Mouse (Mus musculus): Measurements from ENCODE around the gene Ier5l. TPM values are rescaled to one million over a fixed set of nuclear protein-coding genes. Genes with fewer than 3 reads are reported as not detected.
A peak's percentile ranks its signal among the peaks of the same experiment; 100 is the strongest.

The Ier5l gene
- polyA plus RNA-seq (2015; fragmentation: Nextera tagmentation; extraction: Ambion mirVana), result 2.2 and 2.9 TPM in 2 replicates

DNA sequence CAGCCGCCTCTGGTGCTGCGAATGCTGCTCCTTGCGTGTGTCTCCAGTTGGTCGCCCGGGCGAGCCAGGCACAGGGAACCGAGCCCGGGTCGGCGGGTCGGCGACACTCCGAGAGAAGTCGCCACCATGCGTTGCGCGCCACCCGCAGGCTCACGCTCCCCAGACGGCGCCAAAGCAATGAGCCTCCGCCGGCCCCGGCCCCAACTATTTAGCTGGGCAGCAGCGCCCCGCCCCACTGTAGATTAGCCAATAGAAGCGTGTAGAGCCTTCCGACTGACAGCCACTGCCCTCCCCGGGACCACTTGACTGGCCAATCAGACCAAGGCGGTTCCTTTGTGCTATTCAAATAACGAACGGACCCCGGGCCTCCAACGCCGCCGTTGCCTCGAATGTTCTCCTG, at the start of gene Ier5l:
TSS of gene Ier5l (minus strand) at position 181 of the 400 bp plus-strand sequence.
- H3K36me3 ChIP-seq (ENCODE audit: insufficient read depth, low read length), result no peaks in the 10 kb centered on the region
- H3K27me3 ChIP-seq (ENCODE audit: insufficient read depth, low read length), result no peaks in the 10 kb centered on the region; the same call in 1 of the 2 replicates
- 0% methylated on average over 37 of the region's 37 CpGs for WGBS
- H3K27ac ChIP-seq (ENCODE audit: low read length), result peak within 1 kb of the TSS; percentile 100
- H3K4me2 ChIP-seq (replicated peaks; ENCODE audit: low read depth, low read length), result peak within 1 kb of the TSS; percentile 99
- H3K4me1 ChIP-seq (ENCODE audit: insufficient read depth, low read length), result peaks cover 33% of the 10 kb centered on the region
- H3K4me3 ChIP-seq (ENCODE audit: low read length), result peak within 1 kb of the TSS; percentile 98
- ATAC-seq (ENCODE audit: low FRiP score, low TSS enrichment), result peak; percentile 91
- peak within 1 kb of the TSS; percentile 100 for H3K9ac ChIP-seq (replicated peaks; ENCODE audit: low read length)
- H3K9me3 ChIP-seq (ENCODE audit: low read length), result no peaks in the 10 kb centered on the region

DNA sequence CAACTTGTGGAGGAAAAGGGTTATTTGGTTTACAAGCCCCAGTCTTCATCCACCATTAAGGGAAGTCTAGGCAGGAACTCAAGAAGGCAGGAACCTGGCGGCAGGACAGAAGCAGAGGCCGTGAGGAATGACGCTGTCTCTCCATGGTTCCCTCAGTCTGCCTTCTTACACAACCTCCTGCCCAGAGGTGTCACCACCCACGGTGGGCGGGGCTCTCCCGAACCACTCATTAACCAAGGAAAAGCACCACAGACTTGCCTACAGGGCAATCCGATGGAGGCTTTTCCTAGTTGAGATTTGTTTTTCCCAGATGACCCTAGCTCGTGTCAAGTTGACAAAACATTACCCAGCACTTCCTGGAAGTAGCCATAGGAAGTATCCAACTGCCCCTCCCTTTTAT, 49.7 kb upstream of the Ier5l start:
- 0 out of 2 replicates have a peak, but pooled peaks cover 4% of the 10 kb centered on the region for H3K4me1 ChIP-seq (ENCODE audit: insufficient read depth, low read length)
- H3K4me3 ChIP-seq (ENCODE audit: low read length), result no peak overlapping the region
- no peaks in the 10 kb centered on the region for H3K9me3 ChIP-seq (ENCODE audit: low read length)
- no peaks in the 10 kb centered on the region for H3K27me3 ChIP-seq (ENCODE audit: insufficient read depth, low read length)
- no peaks in the 10 kb centered on the region for H3K36me3 ChIP-seq (ENCODE audit: insufficient read depth, low read length)
- WGBS, result 65% methylated on average over 8 of the region's 8 CpGs
- no peak overlapping the region for H3K27ac ChIP-seq (ENCODE audit: low read length)
- no peak for ATAC-seq (ENCODE audit: low FRiP score, low TSS enrichment)
- no peak overlapping the region for H3K9ac ChIP-seq (replicated peaks; ENCODE audit: low read length)
- H3K4me2 ChIP-seq (replicated peaks; ENCODE audit: low read depth, low read length), result no peak overlapping the region

DNA sequence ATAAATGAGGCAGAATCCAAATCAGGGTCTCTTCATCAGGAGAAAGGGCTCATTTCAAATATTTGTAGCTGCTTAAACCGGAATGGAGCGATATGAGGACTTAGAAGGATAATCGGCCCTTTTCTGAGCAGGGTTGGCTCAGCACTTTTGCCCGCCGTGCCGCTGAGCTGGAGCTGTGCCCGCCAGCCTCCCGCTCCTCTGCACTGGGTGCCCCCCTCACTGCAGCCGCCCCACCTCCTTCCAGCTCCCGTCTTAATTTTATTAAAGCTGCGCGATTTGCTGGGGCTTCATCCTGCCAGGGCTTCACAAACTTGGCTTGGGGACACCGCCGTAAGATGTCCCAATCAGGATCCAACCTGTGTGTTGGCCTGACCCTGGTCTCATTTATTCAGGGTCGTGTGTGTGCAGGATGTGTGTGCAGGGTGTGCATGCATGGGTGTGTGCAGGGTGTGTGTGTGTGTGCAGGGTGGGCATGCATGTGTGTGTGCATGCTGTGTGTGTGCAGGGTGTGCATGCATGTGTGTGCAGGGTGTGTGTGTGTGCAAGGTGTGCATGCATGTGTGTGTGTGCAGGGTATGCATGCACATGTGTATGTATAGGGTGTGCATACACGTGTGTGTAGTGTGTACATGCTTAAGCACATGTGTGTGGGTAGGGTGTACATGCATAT, 36.8 kb upstream of the Ier5l start:
- 75% methylated on average over 16 of the region's 16 CpGs for WGBS

DNA sequence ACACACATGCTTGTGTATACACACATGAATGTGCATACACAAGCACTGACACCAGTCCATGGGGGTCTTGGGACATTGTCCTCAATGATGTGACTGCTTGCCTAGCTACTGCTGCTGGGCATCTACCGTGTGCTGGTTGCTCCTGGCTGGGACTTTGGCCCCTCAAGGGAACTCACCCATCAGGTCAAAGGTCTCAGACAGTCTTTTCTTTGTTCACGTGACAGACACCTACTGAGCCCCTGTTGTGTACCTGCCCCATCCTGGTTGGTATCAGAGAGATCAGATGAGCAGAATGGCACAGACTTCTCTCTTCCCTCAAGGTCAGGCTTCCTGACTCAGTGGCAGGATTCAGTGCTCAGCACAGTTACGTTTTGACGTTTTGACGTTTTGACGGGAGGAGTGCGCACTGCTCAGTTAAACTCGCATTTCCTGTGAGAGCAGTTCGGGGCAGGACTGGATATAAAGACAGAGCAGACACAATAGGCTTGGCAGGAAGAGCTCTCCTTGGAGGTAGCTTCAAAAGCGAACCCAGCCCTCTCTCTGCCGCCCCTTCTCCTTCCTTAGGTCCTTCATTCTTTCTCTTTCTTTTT, 33.2 kb upstream of the Ier5l start:
- Histone ChIP-seq H3K27ac (ENCODE audit: low read length) (no peak overlapping the region), H3K27me3 (ENCODE audit: insufficient read depth, low read length) (no peaks in the 10 kb centered on the region), H3K4me2 (replicated peaks; ENCODE audit: low read depth, low read length) (no peak overlapping the region), H3K9ac (replicated peaks; ENCODE audit: low read length) (no peak overlapping the region), H3K9me3 (ENCODE audit: low read length) (no peaks in the 10 kb centered on the region), H3K36me3 (ENCODE audit: insufficient read depth, low read length) (no peaks in the 10 kb centered on the region), H3K4me3 (ENCODE audit: low read length) (no peak overlapping the region), H3K4me1 (ENCODE audit: insufficient read depth, low read length) (peaks cover 9% of the 10 kb centered on the region)
- WGBS, result 55% methylated on average over 11 of the region's 11 CpGs
- ATAC-seq (ENCODE audit: low FRiP score, low TSS enrichment), result no peak

More for the DNA sequence above, 36.8 kb upstream of the Ier5l start:
- Histone ChIP-seq H3K9ac (replicated peaks; ENCODE audit: low read length) (no peak overlapping the region), H3K9me3 (ENCODE audit: low read length) (no peaks in the 10 kb centered on the region), H3K4me2 (replicated peaks; ENCODE audit: low read depth, low read length) (no peak overlapping the region), H3K4me3 (ENCODE audit: low read length) (no peak overlapping the region), H3K36me3 (ENCODE audit: insufficient read depth, low read length) (no peaks in the 10 kb centered on the region), H3K4me1 (ENCODE audit: insufficient read depth, low read length) (no peaks in the 10 kb centered on the region), H3K27ac (ENCODE audit: low read length) (no peak overlapping the region), H3K27me3 (ENCODE audit: insufficient read depth, low read length) (no peaks in the 10 kb centered on the region)
- peak; percentile 36; the same call in 1 of the 2 replicates for ATAC-seq (ENCODE audit: low FRiP score, low TSS enrichment)

DNA sequence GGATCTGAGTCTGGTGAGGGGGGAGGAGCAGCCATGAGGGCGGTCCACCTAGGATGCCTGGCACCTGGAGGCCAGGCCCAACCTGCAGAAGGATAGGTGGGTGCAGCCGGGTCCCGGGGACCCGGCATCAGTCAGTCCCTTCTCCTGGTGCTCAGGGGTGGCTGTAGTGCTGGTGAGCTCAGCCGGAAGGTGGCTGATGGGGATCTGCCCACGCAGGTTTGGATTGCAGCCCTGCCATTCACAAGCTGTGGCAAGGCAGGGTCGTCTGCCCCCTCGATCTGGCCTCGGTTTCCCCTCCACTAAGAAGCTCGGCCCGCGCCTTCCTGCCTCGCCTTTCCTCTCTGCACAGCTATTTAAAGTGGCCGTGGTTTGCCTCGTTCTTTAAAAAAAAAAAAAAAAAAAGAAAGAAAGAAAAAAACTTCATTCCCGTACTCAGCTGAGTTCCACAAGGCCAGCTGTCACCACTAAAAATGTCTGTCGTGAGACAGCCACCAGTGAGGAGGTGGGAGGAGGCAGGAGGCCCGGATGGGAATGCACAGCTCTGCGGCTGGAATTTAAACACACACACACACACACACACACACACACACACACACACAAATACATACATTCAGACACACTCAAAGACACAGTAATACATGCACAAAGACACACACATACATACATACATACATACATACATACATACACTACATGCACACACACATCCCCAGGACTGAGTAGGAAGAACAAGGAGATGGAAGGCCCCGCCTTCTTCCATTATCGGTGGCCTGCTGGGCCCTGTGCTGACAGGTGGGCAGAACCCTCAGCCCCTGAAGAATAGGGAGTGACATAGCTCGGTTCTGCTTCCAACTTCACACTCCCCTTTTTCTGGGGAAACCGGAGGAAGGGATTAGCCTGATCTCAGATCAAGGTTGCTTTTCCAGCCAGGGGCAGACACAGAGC, 29.9 kb upstream of the Ier5l start:
- H3K9ac ChIP-seq (replicated peaks; ENCODE audit: low read length), result peak overlapping the region; percentile 45
- H3K4me1 ChIP-seq (ENCODE audit: insufficient read depth, low read length), result peaks cover 9% of the 10 kb centered on the region
- 22% methylated on average over 23 of the region's 23 CpGs for WGBS
- no peaks in the 10 kb centered on the region for H3K9me3 ChIP-seq (ENCODE audit: low read length)
- H3K4me3 ChIP-seq (ENCODE audit: low read length), result no peak overlapping the region
- H3K27ac ChIP-seq (ENCODE audit: low read length), result peak overlapping the region; percentile 65
- H3K27me3 ChIP-seq (ENCODE audit: insufficient read depth, low read length), result no peaks in the 10 kb centered on the region
- peak; percentile 26; the same call in 1 of the 2 replicates for ATAC-seq (ENCODE audit: low FRiP score, low TSS enrichment)
- peak overlapping the region; percentile 26; the same call in 1 of the 2 replicates for H3K4me2 ChIP-seq (replicated peaks; ENCODE audit: low read depth, low read length)
- no peaks in the 10 kb centered on the region for H3K36me3 ChIP-seq (ENCODE audit: insufficient read depth, low read length)

DNA sequence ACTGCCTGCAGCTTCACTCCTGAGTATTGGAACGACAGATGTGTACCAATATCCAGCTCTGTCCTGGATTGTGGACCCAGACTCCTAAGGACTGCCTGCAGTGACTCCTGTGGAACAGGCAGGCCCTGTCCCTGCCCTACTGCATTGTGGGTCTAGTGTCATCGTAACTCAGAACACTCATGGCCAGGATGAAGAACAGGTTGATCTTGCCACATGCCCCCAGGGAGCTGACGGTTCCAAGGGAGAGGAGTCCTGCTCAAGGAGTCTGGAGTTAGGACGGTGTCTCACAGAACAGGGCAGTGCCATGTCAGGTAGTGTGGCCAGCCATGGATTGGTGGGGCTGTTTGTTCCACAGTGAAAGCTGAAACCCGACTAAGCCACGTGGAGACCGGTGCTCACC, 27.7 kb upstream of the Ier5l start:
- H3K4me2 ChIP-seq (replicated peaks; ENCODE audit: low read depth, low read length), result no peak overlapping the region
- peaks cover 9% of the 10 kb centered on the region for H3K4me1 ChIP-seq (ENCODE audit: insufficient read depth, low read length)
- H3K4me3 ChIP-seq (ENCODE audit: low read length), result no peak overlapping the region
- no peak overlapping the region for H3K9ac ChIP-seq (replicated peaks; ENCODE audit: low read length)
- H3K27me3 ChIP-seq (ENCODE audit: insufficient read depth, low read length), result no peaks in the 10 kb centered on the region
- ATAC-seq (ENCODE audit: low FRiP score, low TSS enrichment), result no peak
- WGBS, result 44% methylated on average over 7 of the region's 7 CpGs
- no peaks in the 10 kb centered on the region for H3K36me3 ChIP-seq (ENCODE audit: insufficient read depth, low read length)
- no peak overlapping the region for H3K27ac ChIP-seq (ENCODE audit: low read length)
- H3K9me3 ChIP-seq (ENCODE audit: low read length), result no peaks in the 10 kb centered on the region

DNA sequence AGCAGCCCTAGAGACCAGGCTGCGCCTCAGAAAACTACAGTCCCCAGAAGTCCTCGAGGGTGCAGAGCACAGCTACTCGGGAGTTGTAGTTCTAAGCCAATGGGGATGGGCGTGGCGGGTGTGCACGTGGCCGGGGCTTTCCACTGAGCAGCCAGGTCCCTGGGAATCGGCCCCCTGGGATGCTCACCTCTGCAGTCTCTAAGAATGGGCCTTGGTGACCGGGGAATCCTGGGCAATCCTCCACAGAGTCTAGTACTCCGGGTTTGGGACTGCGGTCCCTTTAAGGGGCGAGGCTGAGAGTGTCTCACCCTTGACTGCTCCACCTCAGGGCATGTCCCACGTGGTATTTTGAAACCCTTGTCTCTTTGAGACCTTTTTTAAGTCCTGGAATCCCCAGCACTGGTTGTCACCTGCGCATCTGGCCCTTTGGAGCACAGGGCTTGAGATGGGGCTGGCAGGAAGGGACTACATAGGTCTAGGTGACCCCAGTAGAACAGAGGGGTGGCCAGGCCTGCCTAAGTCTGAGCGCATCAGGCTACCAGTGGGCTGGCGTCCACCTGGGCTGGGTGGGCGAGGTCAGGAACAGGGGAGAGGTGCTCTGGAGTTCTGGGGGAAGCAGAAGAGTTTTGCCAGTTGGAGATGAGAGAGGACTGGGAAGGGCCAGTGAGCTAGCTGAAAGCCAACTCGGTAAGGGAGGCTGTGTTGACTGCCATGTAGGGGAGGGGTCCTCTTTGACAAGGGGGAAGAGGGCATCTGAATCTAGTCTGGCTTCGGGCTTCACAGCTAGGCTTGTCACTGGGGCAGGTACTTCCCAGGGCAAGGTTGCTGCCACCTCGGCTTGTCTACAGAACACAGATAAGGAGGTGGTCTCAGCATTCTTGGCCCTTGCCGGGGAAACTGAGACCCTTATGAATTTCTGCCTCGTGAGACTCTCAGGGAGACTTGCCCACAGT, 22.2 kb upstream of the Ier5l start:
- no peaks in the 10 kb centered on the region for H3K9me3 ChIP-seq (ENCODE audit: low read length)
- ATAC-seq (ENCODE audit: low FRiP score, low TSS enrichment), result peak; percentile 97
- no peaks in the 10 kb centered on the region for H3K36me3 ChIP-seq (ENCODE audit: insufficient read depth, low read length)
- peak overlapping the region; percentile 61 for H3K9ac ChIP-seq (replicated peaks; ENCODE audit: low read length)
- no peaks in the 10 kb centered on the region for H3K27me3 ChIP-seq (ENCODE audit: insufficient read depth, low read length)
- H3K4me1 ChIP-seq (ENCODE audit: insufficient read depth, low read length), result peaks cover 12% of the 10 kb centered on the region
- H3K27ac ChIP-seq (ENCODE audit: low read length), result peak overlapping the region; percentile 40; the same call in 1 of the 2 replicates
- WGBS, result 23% methylated on average over 22 of the region's 22 CpGs
- peak overlapping the region; percentile 38 for H3K4me3 ChIP-seq (ENCODE audit: low read length)
- H3K4me2 ChIP-seq (replicated peaks; ENCODE audit: low read depth, low read length), result peak overlapping the region; percentile 64

DNA sequence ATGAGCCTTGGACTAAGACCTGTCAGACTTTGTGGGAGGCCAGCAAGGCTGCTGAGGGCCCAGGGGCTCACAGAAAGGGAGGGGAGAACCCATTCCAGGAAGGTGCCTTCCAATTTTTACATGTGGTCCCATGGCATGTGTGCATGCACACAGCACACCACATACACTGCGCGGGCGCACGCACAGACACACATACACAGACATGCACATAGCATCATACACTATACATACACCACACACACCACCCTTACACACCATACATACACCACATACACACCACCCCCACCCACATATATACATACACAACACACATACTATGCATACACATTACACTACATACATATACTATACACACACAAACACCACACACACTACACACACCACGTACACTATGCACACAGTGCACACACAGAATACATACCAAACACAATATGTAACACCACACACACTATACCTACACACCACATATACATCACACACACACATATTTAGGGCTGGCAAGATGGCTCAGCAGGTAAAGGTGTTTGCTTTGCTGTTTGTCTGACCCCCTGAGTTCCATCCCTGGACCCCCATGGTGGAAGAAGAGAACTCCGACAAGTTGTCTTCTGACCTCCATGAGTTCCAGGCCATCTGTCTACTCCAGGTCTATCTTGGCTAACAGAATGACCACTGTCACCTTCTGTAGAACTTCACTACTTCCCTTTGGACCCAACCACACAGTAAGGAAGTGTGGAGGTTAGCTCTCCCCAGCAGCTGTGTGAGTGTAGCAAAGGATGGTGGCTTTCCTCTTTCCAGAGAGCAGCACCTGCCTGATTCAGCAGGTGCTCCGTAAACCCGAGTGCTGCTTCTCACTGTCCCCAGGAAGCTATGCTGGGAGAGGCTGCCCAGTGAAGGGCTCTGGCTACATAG, 21.2 kb upstream of the Ier5l start:
- Histone ChIP-seq H3K9me3 (ENCODE audit: low read length) (no peaks in the 10 kb centered on the region), H3K4me2 (replicated peaks; ENCODE audit: low read depth, low read length) (peak overlapping the region; percentile 64; the same call in 1 of the 2 replicates), H3K27me3 (ENCODE audit: insufficient read depth, low read length) (no peaks in the 10 kb centered on the region), H3K4me3 (ENCODE audit: low read length) (peak overlapping the region; percentile 38; the same call in 1 of the 2 replicates), H3K9ac (replicated peaks; ENCODE audit: low read length) (no peak overlapping the region), H3K36me3 (ENCODE audit: insufficient read depth, low read length) (no peaks in the 10 kb centered on the region), H3K4me1 (ENCODE audit: insufficient read depth, low read length) (peaks cover 12% of the 10 kb centered on the region), H3K27ac (ENCODE audit: low read length) (peak overlapping the region; percentile 40; the same call in 1 of the 2 replicates)
- 0 out of 2 replicates have a peak, but pooled peaks have one; percentile 20 for ATAC-seq (ENCODE audit: low FRiP score, low TSS enrichment)
- 79% methylated on average over 8 of the region's 8 CpGs for WGBS
